Mouse (Mus musculus): Measurements from ENCODE around the gene Trim80.
"Not testable (repeated sequence)": the region's sequence is repeated elsewhere in the genome, so short reads cannot be mapped to it uniquely, and the experiment has no call there.

Trim80 gene

GRCm38 (mm10) chr11:115429307-115429706 is 11.0 kb upstream of the Trim80 start:
- no peak for DNase-seq (ENCODE audit: low read depth)

DNA sequence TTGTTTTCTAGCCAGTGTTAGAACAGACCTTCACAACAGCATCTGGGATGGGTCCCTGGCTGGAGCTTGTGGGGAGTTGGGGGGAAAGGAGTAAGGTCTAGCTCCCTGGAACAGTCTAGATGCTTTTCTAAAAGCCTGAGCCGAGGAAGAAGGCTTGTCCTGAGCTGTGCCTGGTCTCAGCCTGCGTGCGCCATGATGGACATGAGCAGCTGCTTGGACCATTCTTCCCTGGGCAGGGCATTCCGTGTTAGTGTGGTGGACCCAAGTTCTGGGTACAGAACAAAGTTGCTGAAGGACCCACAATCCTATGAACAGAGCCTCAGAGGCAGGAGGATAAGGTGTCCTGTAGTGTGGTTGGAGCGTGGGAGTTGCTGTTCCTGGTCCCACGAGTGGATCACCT is 9.8 kb upstream of the Trim80 start:
- no peak for DNase-seq (ENCODE audit: low read depth)

GRCm38 (mm10) chr11:115432814-115433213 is 7.5 kb upstream of the Trim80 start:
- DNase-seq (ENCODE audit: low read depth) = no peak

DNA sequence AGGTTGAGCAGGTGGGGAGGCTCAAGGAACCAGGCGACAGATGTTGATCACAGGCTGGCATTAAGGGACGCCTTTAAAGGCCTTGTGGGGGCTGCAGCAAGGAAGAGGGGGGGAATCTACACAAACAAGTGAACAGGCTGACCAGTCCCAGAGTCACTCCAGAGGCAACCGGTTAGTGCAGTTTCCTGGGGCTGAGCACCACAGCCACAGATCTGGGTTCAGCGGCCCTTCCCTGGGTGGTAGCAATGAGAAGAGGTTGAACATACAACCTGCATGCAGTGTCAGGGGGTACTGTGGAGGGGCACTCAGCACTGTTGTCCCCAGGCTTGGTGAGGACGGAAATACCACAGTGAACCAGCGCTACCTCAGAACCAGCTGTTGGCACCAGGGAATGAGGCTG is 7.0 kb upstream of the Trim80 start:
- DNase-seq (ENCODE audit: low read depth) = no peak

GRCm38 (mm10) chr11:115435596-115436337 is 4.6 kb upstream of the Trim80 start:
- DNase-seq (ENCODE audit: low read depth) = no peak

- DNase-seq (ENCODE audit: low read depth) = no peak
These were observed 2.7 kb upstream of the Trim80 start for GRCm38 (mm10) chr11:115437571-115438122.

- peak; percentile 75 for DNase-seq (ENCODE audit: low read depth)
These were observed 1.0 kb upstream of the Trim80 start for GRCm38 (mm10) chr11:115439326-115439725.

GRCm38 (mm10) chr11:115441417-115441816 is 1.1 kb downstream of the Trim80 start:
- DNase-seq (ENCODE audit: low read depth) = no peak

- DNase-seq (ENCODE audit: low read depth) = no peak
These were observed 6.6 kb downstream of the Trim80 start for GRCm38 (mm10) chr11:115446906-115447305.

GRCm38 (mm10) chr11:115447321-115447885 is 7.1 kb downstream of the Trim80 start:
- no peak for DNase-seq (ENCODE audit: low read depth)

GRCm38 (mm10) chr11:115448075-115448474 is 7.7 kb downstream of the Trim80 start:
- DNase-seq (ENCODE audit: low read depth) = no peak

- no peak for DNase-seq (ENCODE audit: low read depth)
These were observed 8.7 kb downstream of the Trim80 start for GRCm38 (mm10) chr11:115448998-115449397.

- DNase-seq (ENCODE audit: low read depth) = no peak
These were observed 9.8 kb downstream of the Trim80 start for GRCm38 (mm10) chr11:115450176-115450575.

- peak; percentile 62 for DNase-seq (ENCODE audit: low read depth)
These were observed 11.5 kb downstream of the Trim80 start for GRCm38 (mm10) chr11:115451781-115452241.

DNA sequence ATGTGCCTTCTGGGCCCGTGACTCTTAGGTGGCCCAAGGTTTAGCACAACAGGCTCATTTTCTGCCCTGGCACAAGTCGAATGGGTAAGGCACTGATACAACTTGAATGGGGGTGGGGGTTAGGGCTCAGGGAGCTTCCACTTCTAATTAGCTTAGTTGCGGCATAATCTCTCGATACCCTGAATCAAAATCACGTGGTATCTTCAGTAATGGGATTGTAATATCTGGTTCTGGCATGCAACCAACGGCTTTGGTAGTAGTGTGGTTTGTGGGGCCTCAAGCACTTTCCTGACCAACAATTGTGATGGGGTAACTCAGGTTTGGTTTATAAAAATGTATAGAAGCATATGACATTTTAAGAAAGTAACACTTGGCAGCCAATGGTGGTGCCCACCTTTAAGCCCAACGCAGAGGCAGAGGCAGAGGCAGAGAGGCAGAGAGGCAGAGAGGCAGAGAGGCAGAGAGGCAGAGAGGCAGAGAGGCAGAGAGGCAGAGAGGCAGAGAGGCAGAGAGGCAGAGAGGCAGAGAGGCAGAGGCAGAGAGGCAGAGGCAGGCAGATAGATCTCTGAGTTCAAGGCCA is 12.0 kb downstream of the Trim80 start:
- peak; percentile 65 for DNase-seq (ENCODE audit: low read depth)

DNA sequence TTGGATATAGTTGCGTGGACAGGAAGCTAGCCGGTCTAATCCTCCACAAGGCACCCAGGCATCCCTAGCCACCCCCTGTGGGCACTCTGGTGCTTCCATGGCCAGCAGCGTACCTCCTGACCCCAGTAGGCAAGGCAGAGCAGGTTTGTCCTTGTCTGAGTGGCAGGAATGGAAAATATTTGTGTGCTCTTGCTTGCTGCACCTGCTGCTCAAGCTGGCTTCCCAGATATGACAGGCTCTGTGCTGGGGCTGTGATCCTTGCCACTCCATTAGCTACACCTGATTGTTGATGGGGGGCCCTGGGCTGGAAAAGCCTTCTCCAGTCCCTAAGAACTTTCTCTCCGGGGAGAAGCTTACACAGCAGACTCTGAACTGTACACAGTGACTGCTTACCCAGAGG is 13.0 kb downstream of the Trim80 start:
- DNase-seq (ENCODE audit: low read depth) = no peak

DNA sequence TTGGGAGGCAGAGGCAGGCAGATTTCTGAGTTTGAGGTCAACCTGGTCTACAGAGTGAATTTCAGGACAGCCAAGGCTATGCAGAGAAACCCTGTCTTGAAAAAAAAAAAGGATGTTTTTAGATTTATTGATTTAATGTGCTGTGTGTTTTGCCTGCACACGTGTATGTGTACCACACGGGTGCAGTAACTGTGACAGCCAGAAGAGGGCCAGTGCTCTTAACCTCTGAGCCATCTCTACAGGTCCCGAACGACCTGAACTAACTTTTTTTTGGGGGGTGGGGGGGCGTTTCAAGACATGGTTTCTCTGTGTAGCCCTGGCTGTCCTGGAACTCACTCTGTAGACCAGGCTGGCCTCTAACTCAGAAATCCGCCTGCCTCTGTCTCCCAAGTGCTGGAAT is 14.5 kb downstream of the Trim80 start:
- not testable (repeated sequence) for DNase-seq (ENCODE audit: low read depth)

- DNase-seq (ENCODE audit: low read depth) = no peak
These were observed 15.3 kb downstream of the Trim80 start for GRCm38 (mm10) chr11:115455619-115456018.

- no peak for DNase-seq (ENCODE audit: low read depth)
These were observed 15.8 kb downstream of the Trim80 start for GRCm38 (mm10) chr11:115456182-115456581.

- no peak for DNase-seq (ENCODE audit: low read depth)
These were observed 17.1 kb downstream of the Trim80 start for GRCm38 (mm10) chr11:115457405-115457804.

- DNase-seq (ENCODE audit: low read depth) = no peak
These were observed 20.6 kb downstream of the Trim80 start for GRCm38 (mm10) chr11:115460976-115461375.

- no peak for DNase-seq (ENCODE audit: low read depth)
These were observed 21.5 kb downstream of the Trim80 start for GRCm38 (mm10) chr11:115461846-115462242.

Measured in 416B (cell line).